Mouse (Mus musculus): ENCODE data around the gene Cfap44. TPM values are rescaled to one million over a fixed set of nuclear protein-coding genes. Genes with fewer than 3 reads are reported as not detected.

Cfap44 gene
- polyA plus RNA-seq, 1 experiment from 2014 or later: 4.2 TPM

DNA sequence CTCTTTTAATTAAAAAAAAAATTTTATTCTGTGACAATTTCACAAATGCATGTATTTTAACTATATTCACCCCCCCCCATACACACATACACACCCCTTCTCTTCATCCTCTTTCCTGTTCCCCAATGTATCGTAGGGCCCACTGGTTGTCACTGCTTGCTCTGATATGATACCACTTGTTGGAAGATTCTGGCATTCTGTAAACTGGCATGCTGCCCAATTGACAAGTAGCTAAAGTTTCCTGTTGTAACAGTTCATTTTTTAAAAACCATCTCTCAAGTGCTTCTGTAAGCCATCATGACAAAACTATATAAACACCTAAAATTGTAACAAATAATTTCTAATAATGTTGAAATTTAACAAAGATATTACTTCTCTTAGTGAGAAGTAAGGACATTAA is 10.3 kb upstream of the Cfap44 start:
- H3K9me3 ChIP-seq: no peaks in the 10 kb centered on the region
- ATAC-seq: no peak

DNA sequence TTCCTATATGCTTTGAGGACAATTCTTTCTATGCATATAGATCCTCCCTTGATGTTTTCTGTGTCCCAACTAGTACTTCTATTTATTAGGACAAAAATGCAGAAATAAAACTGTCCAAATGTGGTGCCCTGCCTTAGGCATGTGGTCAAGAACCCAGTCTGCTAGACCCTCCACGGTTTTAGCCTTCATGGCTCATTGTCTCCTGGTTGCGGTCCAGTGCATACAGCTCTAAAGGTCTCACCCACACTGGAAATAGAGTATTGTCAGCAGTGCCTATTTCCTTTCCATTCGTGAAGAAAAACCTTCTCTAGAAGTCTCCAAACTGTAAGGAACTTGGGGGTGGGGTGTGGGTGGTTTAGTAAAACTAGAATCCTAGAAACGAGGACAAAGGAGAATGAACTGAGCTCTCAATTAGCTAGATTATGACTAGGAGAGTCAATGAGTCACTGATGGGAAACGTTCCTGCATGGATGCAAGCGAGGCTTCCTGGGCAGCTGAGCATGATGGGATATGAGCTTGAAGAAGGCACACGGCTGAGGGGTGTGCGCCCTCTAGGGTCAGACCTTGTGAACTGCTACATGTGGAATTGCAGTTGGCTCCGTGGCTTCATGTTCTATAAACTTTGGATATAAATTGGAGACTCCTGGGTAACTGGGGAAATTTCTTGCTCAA is 2.6 kb upstream of the Cfap44 start:
- Histone ChIP-seq H3K4me2 (replicated peaks) (peak overlapping the region; percentile 13; the same call in 1 of the 2 replicates), H3K4me3 (replicated peaks) (no peak overlapping the region), H3K36me3 (peaks cover 25% of the 10 kb centered on the region), H3K4me1 (replicated peaks) (peaks cover 7% of the 10 kb centered on the region), H3K9ac (replicated peaks) (no peak overlapping the region), H3K27me3 (no peaks in the 10 kb centered on the region), H3K27ac (no peak overlapping the region), H3K9me3 (no peaks in the 10 kb centered on the region)
- no peak for ATAC-seq
- WGBS: 39% methylated on average over 9 of the region's 9 CpGs

More for the DNA sequence above, 10.3 kb upstream of the Cfap44 start:
- H3K4me1 ChIP-seq (replicated peaks): peaks cover 12% of the 10 kb centered on the region
- H3K9ac ChIP-seq (replicated peaks): no peak overlapping the region
- H3K36me3 ChIP-seq: peaks cover 25% of the 10 kb centered on the region
- H3K4me3 ChIP-seq (replicated peaks): no peak overlapping the region
- 97% methylated on average over 1 of the region's 1 CpGs for WGBS
- H3K27ac ChIP-seq: no peak overlapping the region
- no peak overlapping the region for H3K4me2 ChIP-seq (replicated peaks)
- H3K27me3 ChIP-seq: no peaks in the 10 kb centered on the region

DNA sequence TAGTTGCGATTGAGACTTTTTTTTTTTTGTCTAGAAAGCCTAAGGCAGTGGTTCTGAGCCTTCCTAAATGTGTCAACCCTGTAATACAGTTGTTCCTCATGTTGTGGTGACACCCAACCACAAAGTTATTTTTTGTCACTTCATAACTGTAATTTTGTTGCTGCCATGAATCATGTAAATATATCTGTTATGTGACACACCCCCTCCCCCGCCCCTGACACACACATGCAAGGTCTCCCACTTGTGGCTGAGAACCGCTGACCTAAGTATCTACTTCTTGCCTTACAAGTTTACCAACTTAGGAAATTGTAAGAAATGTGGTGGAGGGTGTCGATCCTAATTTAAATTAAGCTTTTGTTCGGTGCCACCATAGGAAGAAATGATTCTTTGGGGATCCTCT is 10.3 kb downstream of the Cfap44 start:
- H3K9ac ChIP-seq (replicated peaks): no peak overlapping the region

DNA sequence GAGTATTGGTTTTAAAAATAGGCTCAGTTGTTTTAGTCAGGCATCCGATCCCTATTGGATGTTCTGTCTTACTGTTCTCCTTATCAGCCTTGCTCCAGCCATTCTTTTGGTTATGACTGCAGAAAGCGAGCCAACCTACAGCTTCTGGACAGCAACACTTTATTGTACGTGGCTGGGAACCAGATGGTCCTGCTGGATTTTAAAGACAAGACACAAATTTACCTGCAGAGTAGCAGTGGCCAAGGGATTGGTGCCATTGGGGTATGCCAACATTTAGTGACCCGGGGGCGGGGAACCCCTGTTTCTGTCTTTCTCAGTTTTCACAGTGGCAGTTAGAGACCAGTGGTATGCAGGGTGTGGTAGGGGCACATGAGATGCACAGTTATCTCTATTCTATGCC is 12.6 kb downstream of the Cfap44 start:
- Histone ChIP-seq H3K4me2 (replicated peaks) (no peak overlapping the region), H3K27ac (no peak overlapping the region), H3K9me3 (no peaks in the 10 kb centered on the region), H3K4me1 (replicated peaks) (no peaks in the 10 kb centered on the region), H3K36me3 (no peaks in the 10 kb centered on the region), H3K9ac (replicated peaks) (no peak overlapping the region), H3K4me3 (replicated peaks) (no peak overlapping the region), H3K27me3 (no peaks in the 10 kb centered on the region)
- WGBS: 95% methylated on average over 5 of the region's 5 CpGs
- no peak for ATAC-seq

More for the DNA sequence above, 10.3 kb downstream of the Cfap44 start:
- ATAC-seq: no peak
- Histone ChIP-seq H3K27me3 (no peaks in the 10 kb centered on the region), H3K36me3 (no peaks in the 10 kb centered on the region), H3K4me2 (replicated peaks) (no peak overlapping the region), H3K4me1 (replicated peaks) (no peaks in the 10 kb centered on the region), H3K9me3 (no peaks in the 10 kb centered on the region), H3K4me3 (replicated peaks) (no peak overlapping the region), H3K27ac (no peak overlapping the region)
- WGBS: 97% methylated on average over 5 of the region's 5 CpGs

DNA sequence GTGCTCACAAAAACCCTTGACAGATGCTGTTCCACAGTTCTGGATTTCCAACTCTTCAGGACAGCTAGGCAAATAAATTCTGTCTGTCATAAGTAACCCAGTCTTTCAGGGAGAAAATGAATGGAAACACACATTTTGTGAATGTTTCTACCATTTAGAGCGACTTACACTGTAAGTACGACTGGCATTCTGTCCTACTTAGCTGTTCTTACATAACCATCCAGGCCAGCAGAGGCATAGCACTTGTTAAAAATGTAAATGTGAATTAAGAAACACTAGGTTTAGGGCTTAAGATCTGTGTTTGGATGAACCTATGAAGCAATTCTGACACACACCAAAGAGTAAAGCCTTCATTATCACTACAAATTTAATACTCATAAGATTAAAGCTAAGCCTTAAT is 13.7 kb downstream of the Cfap44 start:
- Histone ChIP-seq H3K27ac (no peak overlapping the region), H3K27me3 (no peaks in the 10 kb centered on the region), H3K9me3 (no peaks in the 10 kb centered on the region), H3K4me3 (replicated peaks) (no peak overlapping the region), H3K9ac (replicated peaks) (no peak overlapping the region), H3K4me1 (replicated peaks) (no peaks in the 10 kb centered on the region), H3K36me3 (no peaks in the 10 kb centered on the region), H3K4me2 (replicated peaks) (no peak overlapping the region)
- 96% methylated on average over 2 of the region's 2 CpGs for WGBS
- ATAC-seq: no peak

DNA sequence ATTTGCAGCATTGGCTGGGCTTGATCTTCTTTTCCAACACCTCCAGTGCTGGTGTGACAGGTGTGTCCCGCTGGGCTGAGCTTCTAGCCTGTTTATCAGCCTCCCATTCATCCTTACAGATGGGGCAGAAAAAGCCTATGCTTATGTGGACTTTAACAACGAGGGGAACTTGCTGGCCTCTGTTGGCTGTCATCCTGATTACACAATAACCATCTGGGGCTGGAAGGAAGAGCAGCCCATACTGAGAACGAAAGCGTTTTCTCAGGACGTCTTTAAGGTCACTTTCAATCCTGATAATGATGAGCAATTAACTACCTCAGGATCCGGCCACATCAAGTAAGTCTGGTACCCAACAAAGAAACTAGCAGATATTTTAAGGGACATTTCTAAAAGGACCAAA is 15.6 kb downstream of the Cfap44 start:
- Histone ChIP-seq H3K9ac (replicated peaks) (no peak overlapping the region), H3K4me3 (replicated peaks) (no peak overlapping the region), H3K4me1 (replicated peaks) (no peaks in the 10 kb centered on the region), H3K9me3 (no peaks in the 10 kb centered on the region), H3K4me2 (replicated peaks) (no peak overlapping the region), H3K27me3 (no peaks in the 10 kb centered on the region), H3K36me3 (no peaks in the 10 kb centered on the region), H3K27ac (no peak overlapping the region)
- no peak for ATAC-seq
- WGBS: 60% methylated on average over 6 of the region's 6 CpGs

DNA sequence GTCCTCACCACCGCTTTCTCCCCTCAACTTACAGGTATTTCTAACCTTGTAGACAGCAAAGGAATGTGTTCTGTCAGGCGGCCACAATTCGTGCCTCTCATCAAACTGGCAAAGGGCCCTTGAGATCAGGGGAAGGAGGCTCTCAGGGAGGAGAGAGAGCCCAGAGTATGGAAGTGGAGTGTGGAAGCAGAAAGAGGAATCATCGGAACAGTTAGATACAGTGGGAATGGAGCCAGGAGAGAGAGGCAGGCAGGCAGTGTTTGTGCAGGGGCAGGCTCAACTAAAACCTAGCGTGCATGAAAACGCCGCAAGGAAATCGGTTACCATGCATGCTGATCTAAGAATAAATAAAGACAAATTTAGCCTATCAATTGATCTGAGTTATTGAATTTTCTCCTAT is 23.0 kb downstream of the Cfap44 start:
- no peaks in the 10 kb centered on the region for H3K27me3 ChIP-seq
- ATAC-seq: no peak
- H3K36me3 ChIP-seq: no peaks in the 10 kb centered on the region
- H3K4me1 ChIP-seq (replicated peaks): no peaks in the 10 kb centered on the region
- no peak overlapping the region for H3K27ac ChIP-seq
- no peaks in the 10 kb centered on the region for H3K9me3 ChIP-seq
- 77% methylated on average over 8 of the region's 8 CpGs for WGBS
- no peak overlapping the region for H3K4me2 ChIP-seq (replicated peaks)
- no peak overlapping the region for H3K9ac ChIP-seq (replicated peaks)
- H3K4me3 ChIP-seq (replicated peaks): no peak overlapping the region

DNA sequence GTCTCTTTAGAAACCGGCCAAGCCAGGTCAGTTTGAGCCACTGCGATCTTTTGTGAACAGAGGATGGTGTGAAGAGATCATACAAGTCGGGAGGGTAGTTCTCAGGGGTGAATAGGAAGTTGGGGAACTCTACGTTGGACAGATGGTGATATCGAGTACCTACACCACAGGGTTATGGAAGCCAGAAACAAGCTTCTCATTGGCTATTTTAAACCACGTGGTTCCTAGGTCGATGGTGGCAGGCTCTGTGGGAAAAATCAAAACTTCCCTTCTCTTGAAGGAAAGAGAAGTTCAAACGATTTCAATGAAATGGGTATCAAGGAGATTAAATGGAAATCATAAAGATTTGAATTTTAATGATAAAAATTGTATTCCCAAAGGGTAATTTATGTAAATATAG is 27.1 kb downstream of the Cfap44 start:
- Histone ChIP-seq H3K27ac (no peak overlapping the region), H3K4me1 (replicated peaks) (no peaks in the 10 kb centered on the region), H3K27me3 (no peaks in the 10 kb centered on the region), H3K9ac (replicated peaks) (no peak overlapping the region), H3K4me2 (replicated peaks) (no peak overlapping the region), H3K36me3 (no peaks in the 10 kb centered on the region), H3K4me3 (replicated peaks) (no peak overlapping the region), H3K9me3 (no peaks in the 10 kb centered on the region)
- 85% methylated on average over 8 of the region's 8 CpGs for WGBS
- no peak for ATAC-seq

DNA sequence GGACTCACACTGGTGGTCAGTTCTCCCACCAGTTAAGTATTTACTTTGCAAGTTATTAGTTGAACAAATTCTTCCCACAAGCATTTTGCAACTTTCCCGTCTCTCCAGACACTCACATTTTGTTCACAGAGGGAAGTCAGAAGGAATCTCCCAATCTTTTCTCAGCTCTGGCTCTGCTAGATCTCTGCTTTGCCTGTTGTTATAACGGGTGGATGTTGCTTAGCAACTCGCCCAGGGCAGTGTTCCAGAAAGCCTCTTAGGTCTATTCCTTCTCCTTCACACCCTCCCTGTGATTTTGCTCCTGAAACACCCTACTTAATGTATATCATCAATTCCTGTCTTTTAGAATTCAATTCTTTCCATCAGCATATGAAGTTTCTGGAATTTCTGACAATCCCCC is 28.9 kb downstream of the Cfap44 start:
- 42% methylated on average over 3 of the region's 3 CpGs for WGBS
- H3K4me3 ChIP-seq (replicated peaks): no peak overlapping the region
- ATAC-seq: no peak

DNA sequence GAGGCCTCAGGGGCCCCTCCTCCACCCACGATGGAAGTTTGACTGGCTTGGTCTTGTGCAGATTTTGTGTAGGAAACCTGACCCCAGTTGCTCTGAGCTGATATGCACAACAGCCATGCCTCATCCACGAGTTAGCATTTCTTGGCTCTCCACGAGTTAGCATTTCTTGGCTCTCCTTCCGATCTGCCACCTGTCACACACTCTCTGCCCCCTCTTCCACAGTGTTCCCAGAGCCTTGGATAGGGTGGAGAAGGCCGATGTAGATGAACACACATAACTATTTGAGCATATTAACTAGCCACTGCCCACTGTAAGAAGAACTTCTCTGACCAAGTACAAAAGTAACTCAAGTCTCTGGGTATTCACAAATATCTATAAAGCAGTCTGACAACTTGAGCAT is 33.9 kb downstream of the Cfap44 start:
- Histone ChIP-seq H3K27ac (no peak overlapping the region), H3K27me3 (no peaks in the 10 kb centered on the region), H3K4me1 (replicated peaks) (0 out of 2 replicates have a peak, but pooled peaks cover 5% of the 10 kb centered on the region), H3K4me3 (replicated peaks) (no peak overlapping the region), H3K4me2 (replicated peaks) (no peak overlapping the region), H3K9ac (replicated peaks) (no peak overlapping the region), H3K36me3 (no peaks in the 10 kb centered on the region), H3K9me3 (no peaks in the 10 kb centered on the region)
- no peak for ATAC-seq
- 92% methylated on average over 5 of the region's 5 CpGs for WGBS

More for the DNA sequence above, 28.9 kb downstream of the Cfap44 start:
- no peaks in the 10 kb centered on the region for H3K27me3 ChIP-seq
- no peak overlapping the region for H3K9ac ChIP-seq (replicated peaks)
- H3K27ac ChIP-seq: no peak overlapping the region
- H3K4me2 ChIP-seq (replicated peaks): no peak overlapping the region
- no peaks in the 10 kb centered on the region for H3K36me3 ChIP-seq
- H3K9me3 ChIP-seq: no peaks in the 10 kb centered on the region
- H3K4me1 ChIP-seq (replicated peaks): no peaks in the 10 kb centered on the region

DNA sequence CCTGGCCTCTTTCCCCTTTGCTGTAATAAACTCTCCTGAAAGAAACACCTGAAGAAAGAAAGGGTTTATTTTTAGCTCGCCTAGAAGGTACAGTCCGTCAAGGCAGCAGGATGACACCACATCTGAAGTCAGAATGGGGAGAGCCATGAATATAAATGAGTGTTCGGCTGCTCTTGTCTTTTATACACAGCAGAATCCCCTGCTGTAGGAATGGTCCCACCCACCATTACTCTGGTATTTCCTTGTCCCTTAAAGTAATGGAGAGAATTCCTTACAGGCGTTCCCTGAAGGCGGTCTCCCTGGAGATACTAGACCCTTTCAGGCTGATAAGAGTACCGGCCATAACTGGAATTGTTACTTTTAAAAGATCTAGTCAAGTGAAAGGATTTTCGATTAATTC is 35.4 kb downstream of the Cfap44 start:
- Histone ChIP-seq H3K9me3 (no peaks in the 10 kb centered on the region), H3K4me2 (replicated peaks) (peak overlapping the region; percentile 5; the same call in 1 of the 2 replicates), H3K27ac (no peak overlapping the region), H3K4me1 (replicated peaks) (0 out of 2 replicates have a peak, but pooled peaks cover 5% of the 10 kb centered on the region), H3K36me3 (no peaks in the 10 kb centered on the region), H3K4me3 (replicated peaks) (no peak overlapping the region), H3K27me3 (no peaks in the 10 kb centered on the region), H3K9ac (replicated peaks) (no peak overlapping the region)
- ATAC-seq: peak; percentile 77
- 43% methylated on average over 7 of the region's 7 CpGs for WGBS

DNA sequence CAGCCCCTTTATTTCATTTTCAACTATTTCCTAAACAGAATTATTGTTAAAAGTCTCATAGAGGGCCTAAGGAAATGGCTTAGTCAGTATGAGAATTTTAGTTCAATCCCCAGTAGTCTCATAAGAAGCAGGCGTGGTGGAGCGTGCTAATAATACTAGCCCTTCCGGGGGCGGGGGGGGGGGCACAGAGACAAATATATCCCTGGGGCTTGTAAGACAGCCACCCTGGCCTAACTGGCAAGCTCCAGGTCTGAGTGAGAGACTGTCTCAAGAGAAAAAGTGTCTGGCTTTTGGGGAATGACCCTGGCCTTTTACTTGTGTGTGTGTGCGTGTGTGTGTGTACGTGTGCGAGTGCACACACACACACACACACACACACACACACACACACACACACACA is 40.3 kb downstream of the Cfap44 start:
- Histone ChIP-seq H3K9me3 (no peaks in the 10 kb centered on the region), H3K27ac (no peak overlapping the region), H3K9ac (replicated peaks) (no peak overlapping the region), H3K4me1 (replicated peaks) (0 out of 2 replicates have a peak, but pooled peaks cover 3% of the 10 kb centered on the region), H3K4me3 (replicated peaks) (no peak overlapping the region), H3K36me3 (no peaks in the 10 kb centered on the region), H3K4me2 (replicated peaks) (no peak overlapping the region), H3K27me3 (no peaks in the 10 kb centered on the region)
- ATAC-seq: no peak
- 78% methylated on average over 5 of the region's 7 CpGs for WGBS

DNA sequence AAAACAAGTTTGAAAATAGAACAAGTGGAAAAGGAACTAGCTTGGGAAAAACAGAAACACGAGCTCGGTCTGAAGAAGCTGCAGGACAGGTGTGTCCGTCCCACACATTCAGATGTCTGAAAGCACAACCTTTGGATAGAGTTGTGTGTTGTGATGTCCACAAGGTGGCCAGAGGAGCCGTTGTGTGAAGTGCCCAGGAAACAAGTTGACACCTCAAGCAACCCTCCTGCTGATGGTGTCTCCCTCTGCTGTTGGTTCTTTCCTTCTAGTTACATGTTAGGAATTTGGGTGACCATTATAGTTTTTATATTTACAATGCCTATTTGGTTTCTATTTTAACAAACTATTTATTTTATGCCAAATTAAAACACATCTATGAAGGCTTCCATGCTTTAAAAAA is 40.9 kb downstream of the Cfap44 start:
- Histone ChIP-seq H3K4me2 (replicated peaks) (no peak overlapping the region), H3K27me3 (no peaks in the 10 kb centered on the region), H3K36me3 (no peaks in the 10 kb centered on the region), H3K27ac (no peak overlapping the region), H3K9me3 (no peaks in the 10 kb centered on the region), H3K9ac (replicated peaks) (no peak overlapping the region), H3K4me3 (replicated peaks) (no peak overlapping the region), H3K4me1 (replicated peaks) (no peaks in the 10 kb centered on the region)
- 71% methylated on average over 4 of the region's 4 CpGs for WGBS
- ATAC-seq: no peak
